Mouse (Mus musculus) kidney, adult 2 months (tissue): ENCODE results near the gene Atpaf1.

Source experiments
- CTCF ChIP-seq: fragments of 200-500 bp; conservative IDR thresholded peaks from 2 replicates; pipeline ENCODE4 v1.5.1; 2011; ENCODE audit warnings: low read depth, mild to moderate bottlenecking, control low read depth, low read length, moderate library complexity, mixed read lengths; ENCODE audit not compliant: insufficient read depth, insufficient read length
- POLR2A ChIP-seq: fragments of 200-500 bp; IDR thresholded peaks from one replicate; pipeline ENCODE4 v1.6.1; 2011; ENCODE audit warnings: low read depth, low read length, control low read depth

GRCm38 (mm10) chr4:115830491-115830890, 45.9 kb downstream of the Atpaf1 start:
- TF ChIP-seq POLR2A (no peak), CTCF (no peak)
